Mouse (Mus musculus): ENCODE measurements at regions not wholly inside any gene's neighbourhood (a gene's known extent, or its start where the extent isn't known, plus 50 kb on each side); places are given as distances from the start of the nearest gene placed in this dataset.

DNA sequence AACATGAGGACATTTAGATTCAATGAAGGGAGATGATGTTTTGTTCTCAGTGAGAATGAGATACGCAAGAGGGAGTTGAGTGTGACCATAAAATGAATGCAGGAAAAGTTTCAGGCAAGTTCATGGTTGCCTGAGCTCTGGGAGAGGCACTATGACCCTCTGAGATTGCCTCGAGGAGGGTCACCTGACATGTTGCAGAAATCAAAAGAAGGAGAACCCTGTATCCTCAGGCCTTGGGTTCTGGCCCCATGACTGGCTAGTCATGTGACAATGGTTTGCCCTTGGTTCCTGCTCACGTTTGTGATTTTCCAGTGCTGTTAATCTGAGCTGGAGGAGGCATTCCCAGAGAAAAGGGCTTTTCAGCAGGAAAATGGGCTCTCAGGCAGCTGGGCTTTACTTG lies 98.9 kb downstream of the Mab21l3 start:
- Histone ChIP-seq H3K27me3 (ENCODE audit: control insufficient read depth, insufficient read depth, low read length, poor library complexity, severe bottlenecking) (no peaks in the 10 kb centered on the region), H3K36me3 (ENCODE audit: control insufficient read depth, insufficient read depth, low read length, poor library complexity, severe bottlenecking) (no peaks in the 10 kb centered on the region)
- DNase-seq (ENCODE audit: low read depth, low spot score): no peak

DNA sequence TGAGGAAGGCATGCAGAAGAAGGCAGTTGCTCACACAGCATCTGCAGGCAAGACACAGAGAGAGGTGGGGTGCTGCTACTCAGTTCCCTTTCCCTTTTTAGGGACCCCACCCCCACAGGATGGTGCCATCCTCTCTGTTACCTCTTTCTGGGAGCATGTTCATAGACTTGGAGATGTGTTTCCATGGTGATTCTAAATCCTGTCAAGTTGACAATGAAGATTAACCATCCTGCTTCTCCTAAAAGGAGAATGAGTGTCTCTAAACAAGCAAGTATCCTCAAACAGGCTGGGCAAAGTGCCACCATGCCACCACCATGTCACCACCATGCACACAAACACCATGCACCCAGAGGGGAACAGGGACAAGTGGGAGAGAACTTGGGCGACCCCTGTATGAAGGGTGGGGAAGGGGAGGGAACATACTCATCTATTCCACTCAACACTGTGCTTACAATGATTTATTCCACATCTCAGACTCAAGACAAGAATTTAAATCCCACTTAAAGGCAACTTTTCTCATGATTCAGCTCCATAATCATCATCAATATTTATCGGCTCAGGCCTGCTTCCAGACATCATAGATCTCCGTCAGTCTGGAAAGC lies 99.6 kb downstream of the Mab21l3 start:
- H3K27me3 ChIP-seq (ENCODE audit: control insufficient read depth, insufficient read depth, low read length, poor library complexity, severe bottlenecking): no peaks in the 10 kb centered on the region
- no peaks in the 10 kb centered on the region for H3K36me3 ChIP-seq (ENCODE audit: control insufficient read depth, insufficient read depth, low read length, poor library complexity, severe bottlenecking)
- no peak for DNase-seq (ENCODE audit: low read depth, low spot score)

DNA sequence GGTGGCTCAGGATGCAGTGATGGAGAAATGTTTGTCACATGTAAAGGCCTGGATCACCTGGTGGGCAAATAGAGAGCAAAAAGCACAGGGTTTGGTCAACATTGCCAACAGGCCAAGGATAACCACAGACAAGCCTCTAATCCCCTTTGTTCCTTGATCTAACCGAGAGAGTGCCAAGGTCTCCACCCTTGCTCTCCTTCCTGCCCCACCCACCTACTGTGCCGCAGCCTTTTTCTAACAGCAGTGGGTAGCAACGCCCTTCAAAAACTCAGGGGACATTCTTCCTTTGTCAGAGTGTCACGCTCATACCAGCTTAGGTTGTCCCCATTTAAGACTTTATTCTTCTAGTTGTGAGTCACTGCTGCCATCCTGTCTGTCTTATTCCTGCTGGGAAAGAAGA lies 100.6 kb downstream of the Mab21l3 start:
- H3K36me3 ChIP-seq (ENCODE audit: control insufficient read depth, insufficient read depth, low read length, poor library complexity, severe bottlenecking): no peaks in the 10 kb centered on the region
- no peaks in the 10 kb centered on the region for H3K27me3 ChIP-seq (ENCODE audit: control insufficient read depth, insufficient read depth, low read length, poor library complexity, severe bottlenecking)
- DNase-seq (ENCODE audit: low read depth, low spot score): no peak

DNA sequence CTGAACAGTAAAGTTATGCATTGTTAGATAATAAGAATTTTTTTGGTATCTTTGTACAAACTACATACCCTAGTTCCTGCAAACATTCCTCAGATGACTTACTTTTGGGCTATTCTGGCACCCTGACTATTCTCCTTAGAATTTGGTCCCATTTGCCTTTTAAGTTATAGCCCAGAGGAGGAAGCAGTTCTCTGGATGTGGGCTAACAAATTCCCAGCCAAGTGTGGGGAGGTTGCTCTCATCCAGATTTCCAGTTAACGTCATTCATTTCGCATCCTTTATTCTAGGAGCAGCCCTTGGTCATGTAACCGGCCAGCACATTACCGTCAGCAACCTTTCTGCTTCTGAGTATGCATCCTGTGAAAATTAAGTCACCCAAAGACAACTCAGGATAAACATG lies 107.9 kb downstream of the Mab21l3 start:
- Histone ChIP-seq H3K36me3 (ENCODE audit: control insufficient read depth, insufficient read depth, low read length, poor library complexity, severe bottlenecking) (no peaks in the 10 kb centered on the region), H3K27me3 (ENCODE audit: control insufficient read depth, insufficient read depth, low read length, poor library complexity, severe bottlenecking) (no peaks in the 10 kb centered on the region)
- no peak for DNase-seq (ENCODE audit: low read depth, low spot score)

DNA sequence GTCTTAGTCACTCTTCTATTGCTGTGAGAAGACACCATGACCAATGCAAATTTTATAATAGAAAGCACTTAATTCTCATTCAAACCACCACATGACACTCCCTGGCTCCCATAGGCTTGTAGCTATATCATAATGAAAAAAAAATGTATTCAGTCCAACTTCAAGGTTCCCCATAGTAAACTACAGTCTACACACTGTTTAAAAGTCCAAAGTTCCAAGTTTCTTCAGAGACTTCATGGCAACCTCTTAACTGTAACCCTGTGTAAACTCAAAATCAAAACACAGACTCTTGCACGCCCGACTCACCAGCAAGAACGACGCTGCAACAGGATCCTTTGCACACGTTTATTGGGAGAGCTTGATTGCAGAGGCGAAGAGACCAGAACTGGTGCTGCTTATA lies 111.6 kb downstream of the Mab21l3 start:
- Histone ChIP-seq H3K36me3 (ENCODE audit: control insufficient read depth, insufficient read depth, low read length, poor library complexity, severe bottlenecking) (no peaks in the 10 kb centered on the region), H3K27me3 (ENCODE audit: control insufficient read depth, insufficient read depth, low read length, poor library complexity, severe bottlenecking) (no peaks in the 10 kb centered on the region)
- DNase-seq (ENCODE audit: low read depth, low spot score): no peak

DNA sequence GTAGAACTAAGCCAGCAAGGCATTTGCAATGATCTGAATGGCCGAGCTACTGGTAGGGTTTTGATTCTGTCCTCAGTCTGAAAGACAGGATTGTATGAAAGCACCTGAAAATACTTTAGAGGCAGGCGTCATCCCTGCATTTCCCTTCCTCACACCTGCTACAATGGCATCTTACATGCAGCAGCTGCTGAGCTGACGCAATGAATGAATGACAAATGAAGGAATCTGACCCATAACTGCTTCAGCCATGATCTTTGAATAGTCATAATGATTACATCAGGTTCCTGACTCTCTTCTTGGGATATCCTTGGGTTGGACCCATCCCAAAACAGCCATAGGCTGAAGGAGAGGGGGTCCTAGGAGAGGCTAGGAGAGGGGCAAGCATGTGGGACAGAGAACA lies 119.7 kb downstream of the Mab21l3 start:
- DNase-seq (ENCODE audit: low read depth, low spot score): no peak
- Histone ChIP-seq H3K36me3 (ENCODE audit: control insufficient read depth, insufficient read depth, low read length, poor library complexity, severe bottlenecking) (no peaks in the 10 kb centered on the region), H3K27me3 (ENCODE audit: control insufficient read depth, insufficient read depth, low read length, poor library complexity, severe bottlenecking) (no peaks in the 10 kb centered on the region)

DNA sequence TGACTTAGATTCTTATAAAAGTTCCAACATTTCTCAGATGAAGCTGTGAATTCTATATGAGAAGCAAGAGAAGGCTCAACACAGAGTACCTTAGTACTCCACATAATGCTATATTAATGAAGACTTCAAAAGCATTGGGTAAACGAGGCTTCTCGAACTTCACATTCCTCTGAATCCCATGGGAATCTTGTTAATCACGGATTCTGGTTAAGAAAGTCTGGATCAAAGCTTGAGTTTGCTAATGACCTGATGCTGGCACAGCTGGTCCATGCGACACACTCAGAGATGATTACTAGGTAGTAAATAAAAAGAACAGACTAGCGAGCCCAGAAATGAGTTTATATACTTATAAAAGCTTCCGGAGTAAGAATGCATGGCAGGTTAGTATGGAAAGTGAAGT lies 118.4 kb upstream of the Atp1a1 start:
- Histone ChIP-seq H3K27me3 (ENCODE audit: control insufficient read depth, insufficient read depth, low read length, poor library complexity, severe bottlenecking) (no peaks in the 10 kb centered on the region), H3K36me3 (ENCODE audit: control insufficient read depth, insufficient read depth, low read length, poor library complexity, severe bottlenecking) (no peaks in the 10 kb centered on the region)
- DNase-seq (ENCODE audit: low read depth, low spot score): no peak

DNA sequence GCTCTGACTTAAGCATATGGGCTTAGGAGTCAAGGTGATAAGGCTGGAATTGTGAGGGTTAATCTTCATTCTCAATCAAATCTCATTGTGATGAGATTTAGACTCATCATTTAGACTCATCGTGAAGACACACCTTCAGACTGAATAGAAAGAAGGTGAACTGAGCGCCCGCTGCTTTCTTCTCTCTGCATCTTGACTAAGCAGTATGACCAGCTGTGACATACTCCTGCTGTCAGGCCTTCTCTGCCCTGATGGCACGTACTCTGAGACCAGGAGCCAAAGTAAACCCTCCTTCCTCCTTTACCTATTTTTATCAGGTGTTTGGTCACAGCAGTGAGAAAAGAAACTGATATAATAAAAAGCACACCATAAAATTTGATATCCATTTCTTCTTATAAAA lies 117.5 kb upstream of the Atp1a1 start:
- DNase-seq (ENCODE audit: low read depth, low spot score): no peak
- H3K27me3 ChIP-seq (ENCODE audit: control insufficient read depth, insufficient read depth, low read length, poor library complexity, severe bottlenecking): no peaks in the 10 kb centered on the region
- no peaks in the 10 kb centered on the region for H3K36me3 ChIP-seq (ENCODE audit: control insufficient read depth, insufficient read depth, low read length, poor library complexity, severe bottlenecking)

DNA sequence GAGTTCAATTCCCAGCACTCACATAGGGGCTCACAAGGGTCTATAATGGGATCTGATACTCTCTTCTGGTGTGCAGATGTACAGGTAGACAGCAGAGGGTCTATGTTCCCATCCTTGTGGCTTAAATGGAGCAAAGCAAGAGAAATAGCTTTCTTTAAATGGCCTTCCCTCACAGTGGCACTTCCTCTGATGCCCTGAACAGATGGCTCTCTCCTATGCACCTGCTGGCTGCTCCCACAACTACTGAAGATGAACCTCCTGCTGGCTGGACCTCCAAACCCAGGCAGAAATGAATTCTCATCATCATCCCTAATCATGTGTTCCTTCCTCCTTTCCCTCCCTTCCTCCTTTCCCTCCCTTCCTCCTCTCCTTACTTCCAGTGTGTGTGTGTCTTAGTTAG lies 110.9 kb upstream of the Atp1a1 start:
- DNase-seq (ENCODE audit: low read depth, low spot score): no peak
- Histone ChIP-seq H3K36me3 (ENCODE audit: control insufficient read depth, insufficient read depth, low read length, poor library complexity, severe bottlenecking) (no peaks in the 10 kb centered on the region), H3K27me3 (ENCODE audit: control insufficient read depth, insufficient read depth, low read length, poor library complexity, severe bottlenecking) (no peaks in the 10 kb centered on the region)

DNA sequence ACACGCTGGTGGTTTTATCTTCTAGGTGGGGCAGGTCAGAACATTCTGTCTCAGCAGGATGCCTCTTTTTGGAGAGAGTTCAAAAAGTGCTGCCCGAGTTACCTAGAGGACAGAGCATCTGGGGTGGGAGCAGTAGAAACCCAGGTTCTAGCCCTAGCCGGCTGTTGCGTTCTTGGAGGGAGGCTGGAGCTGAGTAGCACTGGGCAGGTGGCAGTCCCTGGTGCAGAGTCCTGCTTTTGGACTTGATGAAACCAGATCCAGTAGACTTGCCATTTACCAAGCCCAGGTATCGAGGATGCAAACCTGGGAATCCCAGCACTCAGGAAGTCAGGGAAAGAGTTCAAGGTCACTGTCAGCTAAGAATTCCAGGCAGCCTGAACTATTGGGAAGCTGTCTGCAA lies 110.3 kb upstream of the Atp1a1 start:
- no peaks in the 10 kb centered on the region for H3K36me3 ChIP-seq (ENCODE audit: control insufficient read depth, insufficient read depth, low read length, poor library complexity, severe bottlenecking)
- no peak for DNase-seq (ENCODE audit: low read depth, low spot score)
- H3K27me3 ChIP-seq (ENCODE audit: control insufficient read depth, insufficient read depth, low read length, poor library complexity, severe bottlenecking): no peaks in the 10 kb centered on the region

DNA sequence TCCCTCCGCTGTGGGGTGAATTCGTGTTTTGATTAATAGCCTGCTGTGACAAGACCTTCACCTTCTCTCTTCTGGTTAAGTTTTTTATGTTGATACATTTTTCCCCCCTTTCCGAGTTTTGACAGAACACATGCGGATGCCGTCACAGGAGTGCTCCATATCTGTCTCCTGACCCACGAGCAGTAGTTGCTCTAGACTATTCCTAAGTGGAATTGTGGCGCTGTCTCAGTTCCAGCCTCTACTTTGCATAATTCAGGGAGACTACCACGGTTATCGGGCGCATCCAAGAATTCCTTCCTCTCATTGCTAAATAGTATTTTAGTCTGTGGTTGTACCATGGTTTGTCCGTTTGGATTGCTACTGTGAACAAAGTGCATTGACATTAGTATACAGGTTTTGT lies 109.2 kb upstream of the Atp1a1 start:
- no peaks in the 10 kb centered on the region for H3K27me3 ChIP-seq (ENCODE audit: control insufficient read depth, insufficient read depth, low read length, poor library complexity, severe bottlenecking)
- no peaks in the 10 kb centered on the region for H3K36me3 ChIP-seq (ENCODE audit: control insufficient read depth, insufficient read depth, low read length, poor library complexity, severe bottlenecking)
- no peak for DNase-seq (ENCODE audit: low read depth, low spot score)

DNA sequence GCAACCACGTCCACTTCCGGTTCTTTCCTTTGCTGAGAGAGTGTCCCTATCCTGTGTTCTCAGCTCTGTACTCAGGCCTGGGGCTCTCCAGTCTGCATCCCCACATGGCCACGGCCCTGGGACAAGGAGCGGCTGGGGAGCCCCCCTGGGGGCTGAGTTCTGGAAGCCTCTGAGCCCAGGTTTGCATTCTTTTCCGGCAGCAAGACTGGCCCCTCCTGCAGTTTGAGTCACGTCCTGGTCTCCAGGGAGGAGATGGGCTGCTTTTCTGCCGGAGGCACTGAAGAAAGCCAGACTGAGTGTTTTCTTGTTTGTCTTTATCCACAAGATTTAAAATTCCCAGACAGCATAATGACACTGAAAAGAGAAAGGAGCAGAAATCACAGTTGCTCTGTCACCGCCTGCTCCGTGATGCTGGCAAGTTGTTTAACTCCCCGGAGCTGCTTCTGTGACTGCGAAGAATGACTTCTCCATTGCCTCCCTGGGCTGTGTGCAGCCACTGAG lies 108.7 kb upstream of the Atp1a1 start:
- no peaks in the 10 kb centered on the region for H3K36me3 ChIP-seq (ENCODE audit: control insufficient read depth, insufficient read depth, low read length, poor library complexity, severe bottlenecking)
- H3K27me3 ChIP-seq (ENCODE audit: control insufficient read depth, insufficient read depth, low read length, poor library complexity, severe bottlenecking): no peaks in the 10 kb centered on the region
- no peak for DNase-seq (ENCODE audit: low read depth, low spot score)

DNA sequence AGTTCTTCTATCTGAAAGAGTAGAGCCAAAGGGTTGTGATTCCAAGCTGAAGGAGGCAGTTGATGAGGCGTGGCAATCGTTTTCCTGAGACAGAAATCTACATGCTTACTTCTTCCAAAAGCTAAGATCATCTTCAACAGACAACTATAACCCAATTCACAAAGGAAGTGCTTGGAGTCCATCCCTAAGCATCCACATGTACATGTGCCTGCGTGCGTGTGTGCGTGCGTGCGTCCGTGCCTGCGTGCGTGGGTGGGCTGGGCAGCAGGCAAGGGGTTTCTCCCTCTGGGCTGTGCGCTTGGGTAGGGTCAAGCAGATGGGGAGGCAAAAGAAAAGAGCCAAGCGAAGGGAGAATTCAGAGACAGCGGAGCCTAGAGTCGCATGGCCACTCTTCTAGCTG lies 108.2 kb upstream of the Atp1a1 start:
- DNase-seq (ENCODE audit: low read depth, low spot score): no peak
- Histone ChIP-seq H3K27me3 (ENCODE audit: control insufficient read depth, insufficient read depth, low read length, poor library complexity, severe bottlenecking) (no peaks in the 10 kb centered on the region), H3K36me3 (ENCODE audit: control insufficient read depth, insufficient read depth, low read length, poor library complexity, severe bottlenecking) (no peaks in the 10 kb centered on the region)

DNA sequence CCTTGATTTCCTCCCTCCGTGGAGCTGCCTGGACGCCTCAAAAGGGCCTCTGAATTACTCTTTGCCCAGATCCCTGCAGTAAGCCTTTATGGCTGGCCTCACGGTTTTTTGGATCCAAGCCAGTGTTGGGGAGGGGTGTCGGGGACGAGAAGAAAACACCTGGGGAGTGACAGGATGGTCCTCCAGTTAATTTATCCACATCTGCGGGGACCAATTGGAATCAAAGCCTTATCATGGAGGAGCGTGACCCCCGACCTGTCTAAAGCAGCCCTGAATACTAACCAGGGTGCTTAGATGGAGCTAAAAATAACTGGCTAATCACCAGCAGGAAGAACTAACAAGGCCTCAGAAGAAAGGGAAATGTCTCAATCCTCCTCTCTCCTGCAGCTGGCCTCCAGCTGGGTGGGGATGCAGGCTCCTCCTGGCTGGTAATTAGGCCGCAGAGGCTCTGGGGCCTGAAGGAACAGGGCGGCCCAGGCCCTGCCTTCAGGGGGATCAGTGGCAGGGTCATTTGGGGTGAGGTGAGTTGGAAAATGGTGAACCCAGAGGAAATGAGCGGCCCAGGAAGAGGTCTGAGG lies 107.2 kb upstream of the Atp1a1 start:
- no peak for DNase-seq (ENCODE audit: low read depth, low spot score)
- Histone ChIP-seq H3K36me3 (ENCODE audit: control insufficient read depth, insufficient read depth, low read length, poor library complexity, severe bottlenecking) (no peaks in the 10 kb centered on the region), H3K27me3 (ENCODE audit: control insufficient read depth, insufficient read depth, low read length, poor library complexity, severe bottlenecking) (no peaks in the 10 kb centered on the region)

DNA sequence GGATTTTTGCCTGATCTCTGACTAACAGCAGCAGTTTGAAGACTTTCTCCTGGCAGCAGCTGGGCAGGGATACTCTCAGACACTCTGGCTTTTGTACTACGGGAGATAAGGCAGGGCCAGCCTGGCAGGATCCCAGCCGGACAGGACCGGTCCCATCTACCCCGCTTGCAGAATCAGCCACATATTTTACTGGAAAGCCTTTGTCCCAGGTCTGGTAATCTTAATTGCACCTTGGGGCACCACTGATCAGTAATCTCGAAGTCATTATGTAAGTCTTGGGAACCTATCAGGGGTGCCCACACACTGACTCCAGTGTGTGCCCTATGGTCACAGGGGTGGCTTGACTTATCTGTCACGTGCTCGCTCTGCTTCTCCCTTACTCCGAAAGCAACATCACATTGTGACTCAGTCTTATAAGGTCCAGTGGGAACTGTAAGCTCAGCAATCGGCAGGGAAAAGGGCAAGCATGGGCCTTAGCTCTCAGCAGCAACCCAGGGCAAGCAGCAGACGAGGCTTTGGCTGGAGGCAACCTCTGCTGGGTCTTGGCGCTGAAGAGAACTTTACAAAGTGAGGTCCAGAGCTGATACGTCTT lies 105.0 kb upstream of the Atp1a1 start:
- no peak for DNase-seq (ENCODE audit: low read depth, low spot score)
- no peaks in the 10 kb centered on the region for H3K36me3 ChIP-seq (ENCODE audit: control insufficient read depth, insufficient read depth, low read length, poor library complexity, severe bottlenecking)
- no peaks in the 10 kb centered on the region for H3K27me3 ChIP-seq (ENCODE audit: control insufficient read depth, insufficient read depth, low read length, poor library complexity, severe bottlenecking)

DNA sequence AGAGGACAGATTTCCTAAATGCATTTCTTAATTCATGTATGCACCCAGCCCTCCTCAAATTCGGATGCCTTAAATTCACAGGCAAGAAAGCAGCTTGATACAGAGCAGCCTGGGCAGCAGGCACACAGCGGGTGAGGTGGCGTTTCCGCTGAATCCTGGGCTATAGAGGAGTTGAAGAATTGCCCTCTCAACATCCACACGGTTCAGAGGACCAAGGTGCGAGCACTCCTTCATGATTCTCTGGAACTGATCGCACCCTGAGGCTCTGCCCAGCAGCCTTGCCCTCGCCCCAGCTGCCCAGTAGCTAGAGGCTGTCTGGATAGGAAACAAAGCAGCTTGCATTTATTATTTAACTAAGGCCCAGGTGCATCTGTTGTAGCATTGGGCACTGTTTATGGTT lies 104.3 kb upstream of the Atp1a1 start:
- no peaks in the 10 kb centered on the region for H3K27me3 ChIP-seq (ENCODE audit: control insufficient read depth, insufficient read depth, low read length, poor library complexity, severe bottlenecking)
- no peak for DNase-seq (ENCODE audit: low read depth, low spot score)
- H3K36me3 ChIP-seq (ENCODE audit: control insufficient read depth, insufficient read depth, low read length, poor library complexity, severe bottlenecking): no peaks in the 10 kb centered on the region

All from splenic B cell, adult 2 months (primary cell).